Mouse (Mus musculus) gastrocnemius, postnatal 4 days (tissue): Measurements from ENCODE around the gene Atg10. TPM values are rescaled to one million over a fixed set of nuclear protein-coding genes. Genes with fewer than 3 reads are reported as not detected.

Source experiments
- DNase-seq, 2 experiments: peaks; one replicate each; pipeline ENCODE4 v3.0.0; 2021 to 2022; ENCODE audit warnings: low spot score in 2 of 2, mixed read lengths in 2 of 2
- total RNA-seq, 2 experiments: library from RNA; stranded (reverse); gene quantifications; 2 replicates each; pipeline ENCODE4 v1.2.3; 2021

The Atg10 gene
- total RNA-seq, 2 experiments from 2014 or later = 12.0 to 13.8 TPM

DNA sequence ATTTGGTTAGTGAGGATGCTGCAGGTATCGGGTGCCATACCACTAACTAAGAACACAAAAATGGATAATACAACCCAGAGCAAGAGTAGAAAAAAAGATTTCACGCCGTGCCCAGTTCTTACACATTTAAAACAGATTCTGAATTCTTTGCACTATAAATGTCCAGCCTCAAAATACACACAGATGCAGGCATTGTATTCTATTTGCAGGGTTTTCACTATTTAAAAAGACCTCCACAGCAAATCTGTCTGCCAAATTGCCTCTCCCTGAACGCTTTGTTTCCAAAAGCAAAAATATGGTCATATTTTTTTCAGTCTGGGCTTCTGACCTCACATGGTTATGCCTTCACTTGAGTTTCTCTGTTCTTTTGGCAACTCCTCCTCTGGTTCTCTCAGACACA is 328.9 kb downstream of the Atg10 start:
- DNase-seq = peak in 1 of 2 experiments; percentile 1

DNA sequence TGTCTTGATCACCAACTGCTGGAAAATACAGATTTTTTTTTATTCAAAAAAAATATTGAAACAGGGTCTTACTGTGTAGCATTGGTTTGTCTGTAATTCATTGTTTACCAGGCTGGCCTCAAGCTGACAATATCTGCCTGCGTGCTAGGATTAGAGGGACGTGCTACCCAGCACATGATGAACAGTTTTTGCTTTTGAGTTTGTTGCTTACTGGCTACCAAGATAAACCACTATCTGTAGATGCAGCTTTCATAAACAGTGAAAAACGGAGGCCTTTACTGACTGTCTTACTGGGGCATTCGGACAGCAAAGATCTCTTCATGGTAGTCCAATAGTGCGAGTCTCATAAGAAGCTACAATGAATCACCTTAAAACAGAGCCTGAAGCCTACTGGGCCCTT is 333.7 kb downstream of the Atg10 start:
- no peak for DNase-seq

DNA sequence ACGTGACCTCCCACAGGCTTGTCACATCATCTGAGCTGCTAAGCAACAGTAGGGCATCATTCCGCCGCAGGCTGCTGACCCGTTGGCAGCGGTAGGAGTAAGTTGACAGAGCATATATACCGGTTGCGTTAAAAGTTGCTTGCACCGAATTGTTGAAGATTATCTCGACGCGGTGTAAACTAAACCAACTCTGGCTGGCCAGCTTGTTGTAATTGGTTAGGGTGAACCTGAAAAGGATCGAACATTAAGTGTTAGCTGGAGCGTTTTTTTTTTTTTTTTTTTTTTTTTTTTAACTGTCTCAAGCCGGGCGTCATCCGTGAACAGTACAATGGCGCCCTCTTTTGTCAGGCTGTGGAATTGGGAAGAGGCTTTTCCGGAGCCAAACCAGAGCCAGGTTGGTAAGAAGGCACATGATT is 337.2 kb downstream of the Atg10 start:
- DNase-seq = peak; percentile 38 to 61

DNA sequence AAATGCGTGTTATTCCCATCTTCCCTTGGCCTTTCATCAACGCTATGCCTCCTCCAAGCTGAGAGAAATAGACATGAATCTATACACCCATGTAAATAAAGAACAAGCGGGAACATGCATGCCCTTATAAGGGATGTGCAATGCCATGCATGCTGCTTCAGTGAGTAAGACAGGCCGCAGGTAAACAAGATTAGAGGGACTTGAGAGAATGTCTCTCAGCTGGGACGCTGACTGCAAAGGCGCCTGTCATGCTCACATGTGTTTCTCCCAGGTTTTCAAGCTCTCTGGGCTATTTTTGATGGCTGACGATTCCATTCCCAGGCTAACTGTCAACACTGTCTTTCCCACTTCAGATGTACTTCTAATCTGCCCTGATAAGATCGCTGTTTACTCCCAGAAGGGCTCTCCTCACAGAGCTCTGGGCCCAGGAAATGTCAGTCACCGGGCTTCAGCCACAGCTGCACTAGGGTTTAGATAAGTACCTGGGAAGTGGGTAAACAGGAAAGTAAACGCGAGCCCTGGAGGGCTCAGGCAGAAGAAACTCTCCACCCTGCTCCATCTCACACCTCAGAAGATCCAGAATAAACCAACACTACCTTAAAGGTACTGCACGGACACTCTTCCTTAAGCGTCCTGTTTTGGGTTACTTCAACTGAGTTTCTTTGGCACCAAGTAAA is 337.8 kb downstream of the Atg10 start:
- no peak for DNase-seq

Other genes with a start within 250 kb of the Atg10 start
- gene Ssbp2, start 236.3 kb upstream of the Atg10 start, total RNA-seq = 10 to 100 TPM; 39.4 to 48.4 TPM